Mouse (Mus musculus) bone marrow, adult 2 months (tissue): ENCODE measurements around the gene Itih5. TPM values are rescaled to one million over a fixed set of nuclear protein-coding genes. Genes with fewer than 3 reads are reported as not detected.

Experiments
- H3K27ac ChIP-seq: fragments of 200-500 bp; 2 replicates; pipeline ENCODE4 v1.5.1; 2012; ENCODE audit warnings: low read depth, mild to moderate bottlenecking, control low read depth, inconsistent platforms, low read length; ENCODE audit not compliant: control insufficient read depth, poor library complexity, insufficient read depth
- H3K4me1 ChIP-seq: fragments of 200-500 bp; 2 replicates; pipeline ENCODE4 v1.6.1; 2011; ENCODE audit warnings: low read length; ENCODE audit not compliant: control insufficient read depth, insufficient read depth
- H3K4me3 ChIP-seq: fragments of 200-500 bp; replicated peaks from 2 replicates; pipeline ENCODE3; 2011; ENCODE audit warnings: mild to moderate bottlenecking, low read depth, low read length, control low read depth; ENCODE audit not compliant: control insufficient read depth
- CTCF ChIP-seq: fragments of 200-500 bp; IDR thresholded peaks from 2 replicates; pipeline ENCODE4 v1.5.1; 2011; ENCODE audit warnings: low read length, control low read depth; ENCODE audit not compliant: control insufficient read depth, insufficient read depth
- POLR2A ChIP-seq: fragments of 200-500 bp; IDR thresholded peaks from 2 replicates; pipeline ENCODE4 v1.6.1; 2011; ENCODE audit warnings: low read depth, mild to moderate bottlenecking, control low read depth, low read length, borderline replicate concordance; ENCODE audit not compliant: control insufficient read depth
- WGBS: fragments of 180-500 bp; shearing (Covaris S2); methylation state at CpG from one replicate; pipeline ENCODE4 v1.1.7; 2018; 5-methylcytosine and 5-hydroxymethylcytosine counted together
- polyA plus RNA-seq: library from polyadenylated mRNA; stranded (reverse); fragments of >200 nt; gene quantifications from 2 replicates; pipeline ENCODE4 v1.2.4, GENCODE M21; 2011; ENCODE audit warnings: low replicate concordance; ENCODE audit not compliant: missing spikeins, insufficient read depth, insufficient read length

Itih5 gene
- polyA plus RNA-seq, 1 experiment, result 1.7 TPM

DNA sequence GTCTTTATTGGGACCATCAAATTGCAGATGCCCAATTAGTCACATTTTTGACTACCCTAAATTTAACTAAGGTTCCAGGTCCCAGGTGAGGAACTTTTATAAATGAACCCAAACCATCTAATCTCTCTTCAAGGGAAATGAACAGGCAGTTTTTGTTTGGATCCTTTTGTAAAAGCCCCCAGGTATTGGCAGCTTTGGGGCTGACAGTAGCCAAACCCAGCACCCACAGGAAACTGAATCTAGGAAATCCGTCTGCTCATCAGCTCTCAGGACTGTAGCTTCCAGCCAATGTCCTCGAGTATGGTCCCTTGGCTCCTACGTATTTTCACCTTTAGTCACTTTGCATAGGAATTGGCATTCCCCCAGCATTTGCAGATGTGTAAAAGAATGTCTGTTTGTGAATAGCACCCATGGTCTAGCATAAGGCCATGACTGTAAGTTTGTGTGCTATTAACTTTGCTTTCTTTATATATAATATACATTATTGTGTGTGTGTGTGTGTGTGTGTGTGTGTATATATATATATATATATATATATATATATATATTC, 47.4 kb downstream of the Itih5 start:
- no peak for TF ChIP-seq POLR2A
- TF ChIP-seq CTCF, result no peak
- H3K4me1 ChIP-seq, result no peaks in the 10 kb centered on the region; the same call in 1 of the 2 replicates
- WGBS, result 73% methylated on average over 3 of the region's 3 CpGs
- no peak overlapping the region for H3K27ac ChIP-seq
- H3K4me3 ChIP-seq, result no peak overlapping the region

DNA sequence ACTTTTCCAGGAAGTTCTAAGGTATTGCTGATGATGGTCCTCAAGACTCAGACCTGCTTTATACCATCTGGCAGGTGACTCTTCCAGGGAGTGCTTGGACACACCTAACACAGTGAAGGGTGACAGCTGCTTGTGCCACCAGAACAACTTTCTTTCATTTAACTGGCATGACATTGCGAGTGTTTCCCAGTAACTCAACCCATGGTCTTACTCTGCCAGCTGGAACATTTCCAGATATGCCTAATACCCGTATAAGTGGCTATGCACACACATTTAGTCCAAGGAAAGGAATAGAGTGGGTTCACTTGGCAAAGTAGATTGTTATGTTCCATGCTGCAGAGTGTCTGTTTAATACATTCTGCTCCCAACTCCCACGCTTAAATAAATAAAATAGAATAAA, 50.9 kb downstream of the Itih5 start:
- no peak overlapping the region for H3K27ac ChIP-seq
- TF ChIP-seq POLR2A, result no peak
- TF ChIP-seq CTCF, result no peak
- no peaks in the 10 kb centered on the region; the same call in 1 of the 2 replicates for H3K4me1 ChIP-seq
- 82% methylated on average over 3 of the region's 3 CpGs for WGBS
- H3K4me3 ChIP-seq, result no peak overlapping the region

DNA sequence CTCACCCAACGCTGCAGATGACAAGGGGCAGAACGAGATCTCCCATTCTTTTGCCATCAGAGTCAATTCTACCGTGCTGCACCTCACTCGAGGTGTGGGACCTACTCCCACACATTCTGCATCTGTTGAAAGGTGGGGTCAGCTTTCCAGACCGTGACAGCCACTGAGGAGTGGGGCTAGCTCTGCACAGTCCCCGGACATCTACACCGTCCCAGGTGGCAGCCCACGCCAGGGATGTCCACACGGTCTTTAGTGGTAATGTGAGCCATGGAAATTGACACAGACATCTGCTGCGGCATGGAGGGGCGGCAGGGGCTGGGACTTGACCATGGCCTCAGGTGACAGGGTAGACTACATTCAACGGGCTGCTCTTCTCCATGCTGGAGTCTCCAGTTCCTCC, 60.1 kb downstream of the Itih5 start:
- Histone ChIP-seq H3K4me3 (no peak overlapping the region), H3K27ac (no peak overlapping the region), H3K4me1 (no peaks in the 10 kb centered on the region; the same call in 1 of the 2 replicates)
- WGBS, result 87% methylated on average over 12 of the region's 12 CpGs
- TF ChIP-seq CTCF (no peak), POLR2A (no peak)

DNA sequence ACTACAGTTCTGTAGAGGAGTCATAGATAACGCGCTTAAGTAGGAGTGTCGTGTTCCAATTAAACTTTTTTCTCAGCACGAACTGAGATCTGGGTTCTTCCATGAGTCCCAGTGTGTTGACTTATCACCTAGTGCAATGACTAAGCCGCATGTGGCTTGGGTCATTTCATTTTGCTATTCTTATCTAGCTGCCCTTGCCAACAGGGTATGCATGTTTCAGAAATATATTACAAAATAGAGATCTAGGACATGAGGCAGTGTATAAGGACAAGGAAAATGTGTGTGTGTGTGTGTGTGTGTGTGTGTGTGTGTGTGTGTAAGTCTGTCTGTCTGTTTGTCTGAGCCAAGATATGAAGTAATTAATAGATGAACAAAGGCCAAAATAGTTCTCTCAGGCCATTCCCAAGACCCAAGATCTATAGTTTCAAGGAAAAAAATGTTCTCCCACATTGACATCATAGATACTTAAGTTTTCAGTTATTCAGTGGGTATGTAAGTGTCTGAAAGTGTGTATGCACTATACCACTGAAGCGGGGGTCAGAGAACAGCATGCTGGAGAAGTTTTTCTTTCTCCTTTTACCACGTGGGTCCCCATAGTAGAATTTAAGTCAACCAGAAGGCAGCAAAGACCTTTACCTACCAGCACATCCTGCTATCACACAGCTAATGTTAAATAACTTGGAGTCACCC, 62.6 kb downstream of the Itih5 start:
- TF ChIP-seq POLR2A, result no peak
- no peak for TF ChIP-seq CTCF
- Histone ChIP-seq H3K27ac (no peak overlapping the region), H3K4me1 (no peaks in the 10 kb centered on the region; the same call in 1 of the 2 replicates), H3K4me3 (no peak overlapping the region)
- 81% methylated on average over 7 of the region's 7 CpGs for WGBS

- Histone ChIP-seq H3K4me3 (no peak overlapping the region), H3K27ac (no peak overlapping the region), H3K4me1 (no peaks in the 10 kb centered on the region; the same call in 1 of the 2 replicates)
- TF ChIP-seq CTCF, result no peak
- TF ChIP-seq POLR2A, result no peak
- 86% methylated on average over 7 of the region's 7 CpGs for WGBS
These were observed 63.3 kb downstream of the Itih5 start for GRCm38 (mm10) chr2:10216566-10217247.

DNA sequence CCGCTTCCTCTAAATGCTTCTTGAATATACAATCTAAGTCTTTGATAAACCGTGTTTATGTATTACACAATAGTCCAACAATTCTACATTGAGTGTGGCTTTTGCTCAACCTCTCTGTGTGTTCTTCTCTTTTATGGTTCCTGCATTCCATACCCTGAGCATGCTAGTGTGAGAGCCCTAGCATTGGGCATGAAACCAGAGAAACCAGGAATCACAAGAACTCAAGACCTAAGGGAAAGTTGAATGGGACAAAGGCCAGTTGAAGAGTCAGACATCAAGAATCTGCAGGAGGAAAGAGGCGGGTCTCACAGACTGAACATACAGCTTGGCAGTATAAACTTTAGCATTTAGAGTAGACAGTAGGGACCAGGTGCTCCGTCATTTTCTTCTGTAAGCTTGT, 68.5 kb downstream of the Itih5 start:
- 70% methylated on average over 4 of the region's 4 CpGs for WGBS
- TF ChIP-seq CTCF, result no peak
- H3K27ac ChIP-seq, result no peak overlapping the region
- H3K4me1 ChIP-seq, result no peaks in the 10 kb centered on the region
- no peak overlapping the region for H3K4me3 ChIP-seq

GRCm38 (mm10) chr2:10226907-10227306, 73.5 kb downstream of the Itih5 start:
- no peak overlapping the region for H3K27ac ChIP-seq
- no peak overlapping the region for H3K4me3 ChIP-seq
- TF ChIP-seq CTCF (no peak), POLR2A (no peak)
- no peaks in the 10 kb centered on the region for H3K4me1 ChIP-seq
- 89% methylated on average over 1 of the region's 1 CpGs for WGBS

- 74% methylated on average over 6 of the region's 6 CpGs for WGBS
- no peak for TF ChIP-seq CTCF
- no peak for TF ChIP-seq POLR2A
- H3K27ac ChIP-seq, result no peak overlapping the region
- no peak overlapping the region for H3K4me3 ChIP-seq
- no peaks in the 10 kb centered on the region for H3K4me1 ChIP-seq
These were observed 78.6 kb downstream of the Itih5 start for GRCm38 (mm10) chr2:10231971-10232370.
